Mouse (Mus musculus) spleen, adult 2 months (tissue): ENCODE data around the gene Irx4.

ENCODE experiments used
- CTCF ChIP-seq: fragments of 200-500 bp; IDR thresholded peaks from 2 replicates; pipeline ENCODE4 v1.5.1; 2011; ENCODE audit warnings: mild to moderate bottlenecking, inconsistent platforms; ENCODE audit not compliant: insufficient read depth, insufficient read length, insufficient replicate concordance; ENCODE audit errors: extremely low read depth
- POLR2A ChIP-seq: fragments of 200-500 bp; IDR thresholded peaks from 2 replicates; pipeline ENCODE4 v1.6.1; 2011; ENCODE audit warnings: low read depth, low read length, inconsistent platforms

DNA sequence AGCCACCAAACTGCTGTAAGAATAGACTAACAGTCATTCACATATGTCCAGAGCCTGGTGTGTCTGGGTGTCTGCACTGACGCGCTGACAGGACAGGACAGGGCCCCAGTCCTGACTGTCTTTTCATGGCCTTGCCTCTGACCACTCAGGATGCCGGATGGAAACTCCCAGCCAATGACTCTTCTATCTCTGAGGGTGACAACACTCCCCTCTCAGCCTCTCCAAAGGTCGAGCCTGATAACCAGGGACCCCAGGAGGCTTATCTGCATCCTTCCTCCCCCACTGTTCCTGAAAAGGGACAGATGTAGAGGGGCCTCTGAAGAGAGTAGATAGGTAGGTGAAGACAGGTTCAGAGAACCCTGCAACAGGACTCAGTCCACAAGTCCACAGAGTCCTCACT lies 38.4 kb downstream of the Irx4 start:
- TF ChIP-seq POLR2A (no peak), CTCF (no peak)
